Mouse (Mus musculus): Measurements from ENCODE around the gene Slc35c1. TPM values are rescaled to one million over a fixed set of nuclear protein-coding genes. Genes with fewer than 3 reads are reported as not detected.

The Slc35c1 gene
- polyA plus RNA-seq, 1 experiment, result 18.5 TPM

DNA sequence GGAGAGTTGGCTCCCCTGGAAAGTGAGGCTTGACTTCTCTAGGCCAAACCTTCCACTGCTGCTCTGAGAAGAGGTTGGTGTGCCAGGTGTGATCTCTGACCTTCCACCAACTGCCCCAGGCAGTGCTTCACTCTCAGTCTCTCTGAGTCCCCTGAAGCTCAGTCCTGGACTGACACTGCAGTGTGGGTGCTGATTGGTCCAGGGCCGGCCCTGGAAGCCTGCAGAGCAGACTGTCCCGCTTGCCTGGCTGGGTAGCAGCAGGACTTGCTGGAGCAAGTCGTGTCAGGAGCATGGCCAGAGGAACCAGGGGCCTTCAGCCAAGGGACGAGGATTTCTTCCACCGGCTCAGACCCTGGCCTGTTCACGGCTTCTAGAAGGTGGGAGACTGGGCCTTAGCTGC lies 55.6 kb downstream of the Slc35c1 start:
- Histone ChIP-seq H3K4me1 (ENCODE audit: control insufficient read depth, insufficient read depth, low read length) (no peaks in the 10 kb centered on the region), H3K4me3 (replicated peaks; ENCODE audit: control insufficient read depth, low read depth, low read length) (no peak overlapping the region), H3K27ac (ENCODE audit: control insufficient read depth, insufficient read depth, low read depth, low read length, poor library complexity) (no peak overlapping the region)
- WGBS, result 89% methylated on average over 6 of the region's 6 CpGs
- no peak for TF ChIP-seq POLR2A (IDR thresholded peaks at IDR 0.05; ENCODE audit: borderline replicate concordance, control insufficient read depth, low read depth, low read length)
- TF ChIP-seq CTCF (IDR thresholded peaks at IDR 0.05; ENCODE audit: control insufficient read depth, insufficient read depth, low read length), result no peak

DNA sequence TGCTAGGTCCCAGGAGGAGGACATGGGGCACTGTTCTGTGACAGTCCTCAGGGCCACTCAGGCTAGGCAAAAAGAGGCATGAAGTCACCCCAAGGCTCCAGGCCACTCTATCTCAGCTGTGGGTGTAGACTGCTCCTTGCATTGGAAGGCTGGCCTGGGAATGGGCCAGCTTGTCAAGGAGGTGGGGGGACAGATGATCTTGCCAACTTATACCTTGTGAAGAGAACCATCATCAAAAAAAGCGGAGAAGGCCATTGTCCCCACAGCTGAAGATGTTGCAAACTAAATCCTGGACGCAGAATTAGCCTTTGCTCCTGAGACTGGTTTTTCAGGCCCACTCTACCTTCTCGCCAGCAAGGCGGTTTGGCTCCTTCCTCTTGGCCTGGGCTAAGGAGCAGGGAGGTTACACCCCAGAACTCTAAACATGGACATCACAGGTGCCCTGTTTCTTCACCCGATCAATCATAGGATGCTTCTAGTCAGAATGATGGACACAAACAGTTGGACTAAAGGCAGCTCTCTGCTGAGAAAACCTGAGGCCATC lies 56.5 kb downstream of the Slc35c1 start:
- Histone ChIP-seq H3K4me3 (replicated peaks; ENCODE audit: control insufficient read depth, low read depth, low read length) (no peak overlapping the region), H3K4me1 (ENCODE audit: control insufficient read depth, insufficient read depth, low read length) (no peaks in the 10 kb centered on the region), H3K27ac (ENCODE audit: control insufficient read depth, insufficient read depth, low read depth, low read length, poor library complexity) (no peak overlapping the region)
- WGBS, result 77% methylated on average over 5 of the region's 5 CpGs
- TF ChIP-seq POLR2A (IDR thresholded peaks at IDR 0.05; ENCODE audit: borderline replicate concordance, control insufficient read depth, low read depth, low read length) (no peak), CTCF (IDR thresholded peaks at IDR 0.05; ENCODE audit: control insufficient read depth, insufficient read depth, low read length) (no peak)

Other genes starting within 250 kb of the Slc35c1 start
- gene Pex16, start 85.9 kb downstream of the Slc35c1 start, polyA plus RNA-seq (2011; ENCODE audit: insufficient read depth, insufficient read length, low replicate concordance, missing spikeins), result 14.9 and 15.4 TPM in 2 replicates
- gene Large2, start 85.7 kb downstream of the Slc35c1 start, polyA plus RNA-seq (2011; ENCODE audit: insufficient read depth, insufficient read length, low replicate concordance, missing spikeins), result not detected in 2 replicates
- gene 1700029I15Rik, start 78.0 kb downstream of the Slc35c1 start, polyA plus RNA-seq (2011; ENCODE audit: insufficient read depth, insufficient read length, low replicate concordance, missing spikeins), result 2.9 and 6.7 TPM in 2 replicates
- 0.45 and 2.0 TPM in 2 replicates for gene Mapk8ip1, start 59.3 kb downstream of the Slc35c1 start, polyA plus RNA-seq (2011; ENCODE audit: insufficient read depth, insufficient read length, low replicate concordance, missing spikeins)
- gene Cry2, start 26.5 kb downstream of the Slc35c1 start, polyA plus RNA-seq (2011; ENCODE audit: insufficient read depth, insufficient read length, low replicate concordance, missing spikeins), result 4.8 and 8.0 TPM in 2 replicates
- gene Chst1, start 139.2 kb upstream of the Slc35c1 start, polyA plus RNA-seq (2011; ENCODE audit: insufficient read depth, insufficient read length, low replicate concordance, missing spikeins), result not detected in 2 replicates

Measured in bone marrow, adult 2 months (tissue).